In genomic region chr13:43332591-43332990, GRCm38 (mm10) we compare ENCODE assay signal across 8 mouse cellular contexts. TPM values are rescaled to one million over a fixed set of nuclear protein-coding genes. Genes with fewer than 3 reads are reported as not detected.
A peak's percentile ranks its signal among the peaks of the same experiment; 100 is the strongest.
DNase-seq lines count a peak whose midpoint lies in the region; ATAC-seq and TF ChIP-seq lines count a peak whose summit lies in the region.
"Had no signal": no experiment of that assay in that cellular context is flagged by ENCODE, and none has a peak within 500 bp of the region (broad histone marks: within the 10 kb centered on the region; RNA-seq: fewer than 3 reads in every experiment).

No protein-coding gene starts in this region.

- peaks cover 16% of the 10 kb centered on the region for H3K4me1 ChIP-seq in G1E (ENCODE audit: insufficient read depth, low read depth, low read length)

- ATAC-seq in G1E (ENCODE audit: extremely low read depth, insufficient number of reproducible peaks, low FRiP score, poor library complexity, severe bottlenecking) = no peak

- peak; percentile 66 for TF ChIP-seq CTCF in layer of hippocampus, adult 2 months (conservative IDR thresholded peaks at IDR 0.05)
- TF ChIP-seq CTCF in G1E (IDR thresholded peaks at IDR 0.05; ENCODE audit: low read depth, low read length) = 0 out of 2 replicates have a peak, but pooled peaks have one; percentile 9

- H3K27ac ChIP-seq in layer of hippocampus, adult 2 months = no peak overlapping the region

- H3K4me3 ChIP-seq in layer of hippocampus, adult 2 months = no peak overlapping the region
- H3K4me3 ChIP-seq in G1E (ENCODE audit: low read depth, low read length) = no peak overlapping the region
- H3K4me3 ChIP-seq: lung, embryonic 15.5 days had no signal

- H3K9me3 ChIP-seq in G1E (replicated peaks) = no peaks in the 10 kb centered on the region
- H3K9me3 ChIP-seq: lung, embryonic 15.5 days had no signal

- H3K27me3 ChIP-seq in G1E (ENCODE audit: insufficient read depth, low read length) = peaks cover 24% of the 10 kb centered on the region
- H3K27me3 ChIP-seq: lung, embryonic 15.5 days had no signal

- no peak for DNase-seq in layer of hippocampus, adult 2 months (ENCODE audit: low spot score in 2 of 2)
- no peak for DNase-seq in layer of hippocampus, adult 8-10 months (ENCODE audit: low spot score in 2 of 2)
- no peak for DNase-seq in G1E (ENCODE audit: low spot score)
- DNase-seq in adrenal gland, postnatal 25 days = peak; percentile 44
- DNase-seq in kidney, postnatal 36 days = peak; percentile 13 to 59
- no peak for DNase-seq in Muller cell, postnatal 12 days (ENCODE audit: inconsistent ontology term)
- DNase-seq in ovary, postnatal 14 days (ENCODE audit: low spot score) = no peak

- H3K36me3 ChIP-seq in G1E (replicated peaks) = no peaks in the 10 kb centered on the region
- H3K36me3 ChIP-seq: lung, embryonic 15.5 days had no signal

RNA-seq across cellular contexts. Expression of gene Gfod1, which starts 28.6 kb away (rescaled TPM):
- 10 to 100 TPM; 94.6 to 99.3 TPM for total RNA-seq in layer of hippocampus, adult 2 months (2021)
- 100 to 1,000 TPM in 2 of 4 experiments, 10 to 100 TPM in 2; 77.4 to 104 (median 91.8) TPM for total RNA-seq in layer of hippocampus, adult 8-10 months (2022)
- total RNA-seq in G1E (2014; fragmentation: Nextera tagmentation) (0.73 and 1.1 TPM in 2 replicates), G1E (2017) (0.35 and 0.49 TPM in 2 replicates)
- 0.19 and 0.22 TPM in 2 replicates for polyA plus RNA-seq in G1E (2012)
- total RNA-seq in adrenal gland, postnatal 25 days (2021) = 9.0 and 9.9 TPM in 2 replicates

RNA-seq across cellular contexts. Expression of gene Sirt5, which starts 32.7 kb away (rescaled TPM):
- total RNA-seq in layer of hippocampus, adult 2 months (2021) = 10 to 100 TPM; 16.3 to 21.7 TPM
- 10 to 100 TPM; 18.4 to 25.4 (median 19.5) TPM for total RNA-seq in layer of hippocampus, adult 8-10 months (2022)
- total RNA-seq in G1E (2014; fragmentation: Nextera tagmentation) (5.5 and 7.5 TPM in 2 replicates), G1E (2017) (5.5 and 5.6 TPM in 2 replicates)
- polyA plus RNA-seq in G1E (2012) = 5.2 and 5.7 TPM in 2 replicates
- total RNA-seq in adrenal gland, postnatal 25 days (2021) = 28.4 and 32.7 TPM in 2 replicates

Comparison
In these comparisons a context has a peak if more than half of its experiments do, and no peak if none do; other contexts are left out.
1. DNase-seq: peak in adrenal gland, postnatal 25 days (single experiment) and kidney, postnatal 36 days (2 of 2); none in layer of hippocampus, adult 2 months (0 of 2), layer of hippocampus, adult 8-10 months (0 of 2), G1E (single experiment), Muller cell, postnatal 12 days (single experiment) and ovary, postnatal 14 days (single experiment).